Mouse (Mus musculus) fibroblast of lung, adult 2 months (primary cell): ENCODE measurements around the gene Gmppa.

Source experiments
- DNase-seq: peaks from one replicate; pipeline ENCODE4 v3.0.0-alpha.2; 2011; ENCODE audit warnings: low read depth

Gene Gmppa

DNA sequence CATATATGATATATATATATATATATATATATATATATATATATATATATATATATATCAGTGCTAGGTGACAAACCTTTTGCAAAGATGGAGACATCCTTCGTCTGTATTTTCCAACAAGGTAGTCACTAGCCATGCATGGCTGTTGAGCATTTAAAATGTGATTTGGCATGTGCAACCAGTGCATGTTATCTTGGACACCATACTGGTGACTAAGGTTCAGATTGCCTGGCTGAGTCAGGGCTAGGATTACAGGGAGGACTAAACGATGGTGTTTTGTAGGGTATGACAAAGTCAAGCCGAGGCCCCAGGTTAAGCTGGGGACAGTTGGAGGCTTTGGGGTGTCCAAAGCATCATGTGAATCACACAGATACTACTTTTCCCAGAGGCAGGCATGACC, 19.7 kb downstream of the Gmppa start:
- no peak for DNase-seq

DNA sequence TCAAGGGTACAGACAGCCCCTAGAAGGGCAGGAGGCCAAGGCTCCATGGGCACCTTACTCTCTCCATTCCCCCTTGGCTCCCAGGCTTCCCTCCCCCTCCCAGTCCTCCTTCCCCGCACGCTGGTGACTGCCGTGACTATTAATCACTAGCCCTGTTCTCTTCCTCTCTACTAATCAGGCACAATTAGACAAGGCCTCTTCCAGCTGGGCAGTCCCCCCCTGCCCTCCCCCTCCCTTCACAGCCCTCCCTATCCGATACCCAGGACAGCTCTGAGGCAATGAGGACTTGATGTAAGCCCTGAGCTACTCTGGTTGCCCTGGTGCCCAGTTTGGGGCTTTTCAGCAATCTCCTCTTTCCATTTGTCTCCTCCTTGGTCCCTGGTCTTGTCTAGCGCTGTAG, 20.2 kb downstream of the Gmppa start:
- DNase-seq: no peak

GRCm38 (mm10) chr1:75456746-75457564, 21.2 kb downstream of the Gmppa start:
- DNase-seq: no peak

- DNase-seq: no peak
Measured at GRCm38 (mm10) chr1:75457710-75458024, 21.9 kb downstream of the Gmppa start.

GRCm38 (mm10) chr1:75458025-75458788, 22.5 kb downstream of the Gmppa start:
- no peak for DNase-seq

- DNase-seq: no peak
Measured at GRCm38 (mm10) chr1:75458789-75459684, 23.3 kb downstream of the Gmppa start.

DNA sequence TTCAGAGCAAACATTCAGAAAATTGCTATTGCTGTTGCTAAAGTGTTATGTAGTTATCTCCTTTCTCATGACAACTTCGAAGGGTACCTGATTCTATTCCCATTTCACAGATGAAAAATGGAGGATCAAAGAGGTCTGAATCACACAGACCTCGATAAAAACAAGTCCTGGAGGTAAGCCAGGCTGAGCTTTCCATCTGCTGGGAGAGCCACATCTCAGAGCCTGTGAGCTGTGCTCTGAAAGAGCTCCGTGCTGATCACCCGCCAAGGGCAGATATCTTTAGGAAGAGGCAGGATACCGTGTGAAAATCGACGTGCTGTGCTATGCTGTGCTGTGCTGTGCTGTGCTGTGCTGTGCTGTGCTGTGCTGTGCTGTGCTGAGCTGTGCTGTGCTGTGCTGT, 24.6 kb downstream of the Gmppa start:
- DNase-seq: no peak

DNA sequence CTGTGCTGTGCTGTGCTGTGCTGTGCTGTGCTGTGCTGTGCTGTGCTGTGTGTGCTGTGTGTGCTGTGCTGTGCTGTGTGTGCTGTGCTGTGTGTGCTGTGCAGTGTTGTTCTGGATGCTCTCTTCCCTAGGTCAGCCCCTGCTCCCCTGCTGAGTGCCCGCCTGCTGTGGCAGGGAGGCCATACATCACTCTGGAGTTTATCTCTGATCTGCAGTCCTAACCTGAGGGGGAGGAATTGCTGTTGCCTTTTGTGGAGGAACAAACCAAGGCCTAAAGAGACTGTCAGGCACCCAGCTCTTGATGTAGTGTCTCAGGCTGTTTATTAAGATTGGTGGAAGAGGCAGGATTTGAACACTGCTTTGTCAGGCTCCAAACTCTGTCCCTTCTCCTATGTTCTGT, 26.9 kb downstream of the Gmppa start:
- DNase-seq: no peak

GRCm38 (mm10) chr1:75463652-75464204, 28.0 kb downstream of the Gmppa start:
- no peak for DNase-seq

DNA sequence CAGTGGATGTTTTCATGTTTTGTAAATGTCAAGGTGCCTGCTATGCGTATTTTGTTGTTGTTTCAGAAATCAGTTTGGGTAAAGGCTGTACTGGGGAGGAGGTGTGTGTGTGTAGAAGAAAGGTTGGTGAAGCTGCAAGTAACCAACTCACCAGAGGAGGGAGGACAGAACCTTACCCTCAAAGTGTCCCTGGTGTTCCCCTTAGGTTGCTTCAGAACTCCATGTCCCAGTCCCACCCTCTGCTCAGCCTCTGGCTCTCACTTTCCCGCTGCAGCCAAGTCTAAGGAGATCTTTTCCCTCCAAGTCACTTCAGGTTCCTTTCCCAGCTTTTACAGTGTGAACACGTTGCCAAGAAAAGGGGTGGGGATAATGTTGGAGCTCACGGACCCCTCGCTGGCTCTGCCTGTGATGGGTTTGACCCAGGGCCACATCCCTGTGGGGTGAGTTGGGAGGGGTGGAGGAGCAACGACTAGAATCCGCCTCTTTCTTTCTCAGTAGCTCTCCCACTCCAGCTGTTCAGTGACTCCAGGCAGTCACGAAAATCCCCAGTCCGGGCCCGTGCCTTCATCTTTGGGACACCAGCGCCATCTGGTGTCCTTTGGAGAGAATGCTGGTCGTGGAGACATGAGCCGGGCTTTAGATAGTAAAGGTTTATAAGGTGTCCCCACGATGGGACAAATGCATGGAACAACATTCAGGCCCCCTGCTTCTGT, 31.6 kb downstream of the Gmppa start:
- DNase-seq: no peak

DNA sequence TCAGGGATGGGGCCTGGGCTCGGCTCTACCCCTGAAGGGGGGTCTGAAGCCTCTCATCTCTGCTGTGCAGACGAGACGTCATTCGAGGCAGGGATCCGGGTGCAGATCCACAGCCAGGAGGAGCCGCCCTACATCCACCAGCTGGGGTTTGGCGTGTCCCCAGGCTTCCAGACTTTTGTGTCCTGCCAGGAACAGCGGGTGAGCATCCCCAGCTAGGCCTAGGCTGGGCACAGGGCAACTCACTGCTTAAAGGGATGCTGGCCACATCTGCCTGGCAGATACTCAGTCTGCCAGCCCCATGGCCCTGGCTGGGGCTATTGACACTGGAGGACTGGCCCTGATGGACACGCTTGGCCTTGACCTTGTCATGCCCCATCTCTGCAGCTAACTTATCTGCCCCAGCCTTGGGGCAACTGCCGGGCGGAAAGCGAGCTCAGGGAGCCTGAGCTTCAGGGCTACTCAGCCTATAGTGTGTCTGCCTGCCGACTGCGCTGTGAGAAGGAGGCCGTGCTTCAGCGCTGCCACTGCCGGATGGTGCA, 33.6 kb downstream of the Gmppa start:
- DNase-seq: no peak

GRCm38 (mm10) chr1:75476441-75476840, 40.7 kb downstream of the Gmppa start:
- DNase-seq: no peak

DNA sequence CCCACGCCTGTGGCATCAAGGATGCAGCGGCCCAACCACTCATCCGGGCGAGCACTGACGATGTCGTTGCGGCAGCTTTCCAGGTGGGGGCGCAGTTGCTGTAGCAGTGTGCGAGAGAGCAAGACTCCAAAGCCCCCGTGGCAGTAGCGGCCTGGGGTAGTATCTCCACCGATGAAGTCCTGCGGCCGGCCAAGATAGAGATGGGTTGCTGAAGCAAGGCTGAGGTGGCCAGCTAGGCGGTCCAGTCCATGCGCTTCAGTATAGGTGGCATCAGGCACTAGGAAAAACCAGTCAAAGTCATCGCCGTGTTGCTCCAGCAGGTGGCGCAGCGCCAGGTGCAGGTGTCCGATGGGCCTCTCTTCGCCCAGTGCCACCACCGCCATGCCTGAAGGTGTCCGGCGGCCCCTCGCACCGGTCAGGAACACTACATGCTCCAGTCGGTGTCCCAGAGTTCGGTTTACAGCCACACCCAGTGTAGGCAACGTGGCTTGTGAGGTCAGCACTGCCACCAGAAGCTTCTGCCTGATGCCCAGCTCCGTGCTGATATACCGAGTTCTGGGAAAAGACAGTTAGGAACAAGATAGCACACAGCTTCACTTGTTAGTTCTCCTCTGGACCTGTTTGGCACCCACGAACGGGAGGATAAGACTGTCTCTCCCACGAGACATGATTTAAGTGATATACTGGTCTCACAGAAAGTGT, 41.7 kb downstream of the Gmppa start:
- peak; percentile 37 for DNase-seq

DNA sequence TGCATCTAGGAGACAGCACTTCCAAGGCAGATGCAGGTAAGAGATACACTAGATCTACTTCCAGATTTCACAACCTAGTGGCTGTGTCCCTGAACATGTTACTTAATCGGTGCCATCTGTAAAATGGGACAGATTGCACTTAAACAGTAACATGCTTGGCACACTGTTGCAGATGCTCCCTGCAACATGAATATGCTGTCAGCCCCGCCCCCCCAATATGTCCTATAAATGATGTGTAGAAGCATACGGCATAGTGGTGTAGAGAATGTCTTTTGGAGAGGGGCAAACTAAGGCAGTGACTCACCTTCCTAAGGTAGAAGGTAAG, 42.2 kb downstream of the Gmppa start:
- DNase-seq: no peak

DNA sequence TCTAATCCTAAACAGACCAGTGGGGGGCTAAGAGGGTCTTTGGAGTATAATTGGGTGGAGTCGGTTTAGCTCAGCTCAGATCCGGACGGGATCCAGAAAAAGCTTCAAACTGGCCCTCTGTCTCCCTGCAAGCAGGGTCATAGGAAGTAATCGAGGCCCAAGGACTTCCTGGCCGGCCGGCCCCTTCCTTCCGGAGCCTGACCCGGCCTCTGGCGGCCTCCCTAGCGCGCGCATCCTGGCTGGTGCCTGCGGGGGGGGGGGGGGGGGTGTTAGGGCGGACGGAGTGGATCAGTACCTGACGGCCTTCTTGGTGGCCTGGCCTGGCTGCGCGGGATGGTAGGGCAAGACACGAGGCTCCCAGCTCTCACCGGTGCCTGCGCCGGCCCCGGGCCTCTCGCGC, 42.8 kb downstream of the Gmppa start:
- no peak for DNase-seq

- peak; percentile 84 for DNase-seq
Measured at GRCm38 (mm10) chr1:75478916-75479634, 43.3 kb downstream of the Gmppa start, which contains the start of the genes Chpf and Tmem198. Chpf (minus strand) TSS chr1:75479307. Tmem198 (plus strand) TSS chr1:75479532.

DNA sequence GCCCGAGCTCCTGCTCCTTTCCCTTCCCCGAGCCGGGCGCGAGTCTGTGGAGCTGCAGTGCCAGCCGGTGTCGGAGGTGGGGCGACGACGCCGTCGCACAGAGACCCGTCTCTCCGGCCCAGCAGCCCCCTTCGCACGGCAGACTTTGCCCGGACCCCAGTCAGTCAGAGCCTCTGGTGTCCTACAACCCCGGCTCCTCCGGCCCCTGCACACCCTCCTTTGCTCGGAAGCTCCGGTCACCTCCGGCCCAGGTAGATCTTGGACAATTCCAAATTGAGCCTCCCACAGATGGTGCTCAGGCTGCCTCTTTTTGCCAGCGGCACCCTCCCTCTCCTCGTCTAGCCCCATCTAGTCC, 43.9 kb downstream of the Gmppa start:
- no peak for DNase-seq

GRCm38 (mm10) chr1:75480036-75480435, 44.3 kb downstream of the Gmppa start:
- no peak for DNase-seq

DNA sequence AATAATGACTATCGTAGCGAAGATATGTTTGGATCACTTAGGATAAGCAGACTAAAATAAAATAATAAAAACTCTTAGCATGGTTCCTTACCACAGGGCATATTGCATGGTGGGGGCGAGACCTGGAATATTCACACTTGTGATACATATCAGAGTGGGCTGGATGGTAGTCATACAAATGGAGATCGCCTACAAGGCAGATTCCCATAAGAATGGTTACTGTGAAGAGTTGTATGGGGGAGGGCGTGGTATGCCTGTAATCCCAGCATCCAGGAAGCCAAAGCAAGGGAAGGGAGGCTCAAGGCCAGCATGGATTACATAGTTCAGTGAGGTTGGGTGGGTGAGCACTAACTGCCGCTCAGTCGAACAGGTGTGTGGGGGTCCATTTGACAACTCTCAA, 45.0 kb downstream of the Gmppa start:
- DNase-seq: no peak

- no peak for DNase-seq
Measured at GRCm38 (mm10) chr1:75486561-75486960, 50.8 kb downstream of the Gmppa start.
